Mouse (Mus musculus) brain, embryonic 14.5 days (tissue): ENCODE results near the gene Zfp609.

Source experiments
- CTCF ChIP-seq: fragments of 200-500 bp; IDR thresholded peaks from 2 replicates; pipeline ENCODE4 v1.5.1; 2012; ENCODE audit warnings: inconsistent platforms, mild to moderate bottlenecking, moderate library complexity, borderline replicate concordance; ENCODE audit not compliant: insufficient read depth, insufficient read length; ENCODE audit errors: extremely low read depth
- POLR2A ChIP-seq: fragments of 200-500 bp; IDR thresholded peaks from 2 replicates; pipeline ENCODE4 v1.6.1; 2012; ENCODE audit warnings: mild to moderate bottlenecking, inconsistent platforms, borderline replicate concordance; ENCODE audit not compliant: poor library complexity, insufficient read depth, insufficient read length, severe bottlenecking; ENCODE audit errors: extremely low read depth

DNA sequence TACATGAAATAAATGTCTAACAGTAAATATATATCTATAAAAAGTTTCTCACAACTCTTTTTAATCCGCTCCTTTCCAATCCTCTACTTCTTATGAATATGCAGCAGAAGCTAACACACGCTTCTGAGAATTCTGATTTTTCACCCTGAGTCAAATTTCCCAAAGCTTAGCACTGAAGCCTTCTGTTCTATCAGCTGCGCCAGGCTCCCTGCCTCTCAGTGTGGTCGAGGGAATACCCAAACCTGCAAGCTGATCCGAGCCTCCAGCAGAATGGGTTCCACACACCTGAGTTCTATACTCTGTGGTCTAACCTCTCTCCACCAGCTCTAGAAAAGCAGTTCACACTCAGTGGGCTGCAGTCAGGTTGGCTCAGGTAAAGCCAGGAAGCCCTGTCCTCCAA, 68.1 kb downstream of the Zfp609 start:
- TF ChIP-seq POLR2A, result no peak
- TF ChIP-seq CTCF, result no peak
